Mouse (Mus musculus) B cell, adult (primary cell): ENCODE measurements around the gene Tedc1. TPM values are rescaled to one million over a fixed set of nuclear protein-coding genes. Genes with fewer than 3 reads are reported as not detected.

Source experiments
- total RNA-seq: library from RNA; stranded (reverse); gene quantifications from 4 replicates; pipeline ENCODE4 v1.2.4, GENCODE M21; 2023; ENCODE audit not compliant: inconsistent age

Tedc1 gene
- 17.0 to 25.8 TPM (median 24.1 TPM) in 4 replicates for total RNA-seq

DNA sequence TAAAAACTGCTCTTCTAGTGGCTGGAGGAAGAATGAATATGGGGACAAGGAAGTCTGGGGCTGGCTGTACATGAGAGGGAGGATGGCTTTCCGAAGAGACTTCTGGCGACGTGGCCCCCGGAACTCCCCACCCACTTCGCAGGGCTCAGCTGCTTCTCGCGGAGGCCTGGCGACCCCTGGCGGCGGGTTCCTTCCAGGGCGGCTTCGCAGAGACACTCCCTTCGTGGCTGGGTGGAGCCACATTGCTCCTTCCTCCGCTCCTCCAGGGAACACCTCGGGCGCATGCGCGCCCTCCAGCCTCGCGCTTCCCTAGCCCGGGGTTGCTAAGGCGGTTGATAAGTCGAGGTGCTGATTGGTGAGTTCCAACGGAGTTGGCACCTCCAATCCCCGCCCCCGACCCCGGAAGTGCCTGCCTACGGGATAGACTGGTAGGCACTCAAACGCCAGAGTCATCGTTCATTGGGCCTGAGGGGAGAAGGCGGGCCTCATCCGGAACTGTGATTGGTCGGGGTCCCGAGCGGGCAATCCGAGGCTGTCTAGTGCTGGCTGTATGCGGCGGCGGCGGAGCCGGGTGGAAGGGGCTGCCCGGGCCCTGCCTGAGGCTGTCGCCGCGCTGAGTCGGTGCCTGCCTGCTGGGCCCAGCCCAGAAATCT is at the start of gene Tedc1:
Tedc1 (plus strand) TSS at position 535 of the 653 bp plus-strand sequence.

DNA sequence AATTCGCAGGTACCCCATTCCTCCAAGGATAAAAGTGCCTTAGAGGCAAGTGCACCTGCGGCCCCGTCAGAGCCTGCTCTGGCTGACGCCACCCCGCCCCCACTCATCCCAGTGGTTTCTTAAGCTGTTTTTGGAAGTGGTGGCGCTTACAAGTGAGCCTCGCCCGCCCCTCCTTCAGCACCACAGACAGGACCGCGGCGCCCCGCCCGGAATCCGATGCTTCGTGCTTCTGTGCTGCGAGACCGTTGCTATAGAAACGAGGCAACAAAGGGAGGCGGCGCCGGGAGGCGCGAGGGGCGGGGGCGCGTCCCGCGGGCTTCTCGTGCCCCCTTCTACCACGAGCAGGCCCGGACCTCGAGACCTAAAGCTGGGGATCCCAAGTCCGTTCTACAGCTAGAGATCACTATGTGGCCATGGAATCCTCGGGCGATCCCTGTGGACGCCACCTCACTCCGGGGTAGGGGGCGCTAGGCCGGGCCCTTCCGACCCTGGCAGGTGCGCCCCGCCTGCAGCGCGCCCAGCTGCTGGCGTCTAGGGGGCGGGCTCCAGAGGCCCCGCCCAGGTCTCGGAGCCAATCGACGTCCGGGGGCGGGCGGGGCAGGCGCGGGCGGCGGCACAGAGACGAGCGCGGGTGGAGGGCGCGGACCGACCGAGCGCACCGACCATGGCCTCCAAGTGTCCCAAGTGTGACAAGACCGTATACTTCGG is 16.2 kb upstream of the Tedc1 start, which contains the start of gene Crip2:
Crip2 (plus strand) TSS at position 329 of the 708 bp plus-strand sequence.

DNA sequence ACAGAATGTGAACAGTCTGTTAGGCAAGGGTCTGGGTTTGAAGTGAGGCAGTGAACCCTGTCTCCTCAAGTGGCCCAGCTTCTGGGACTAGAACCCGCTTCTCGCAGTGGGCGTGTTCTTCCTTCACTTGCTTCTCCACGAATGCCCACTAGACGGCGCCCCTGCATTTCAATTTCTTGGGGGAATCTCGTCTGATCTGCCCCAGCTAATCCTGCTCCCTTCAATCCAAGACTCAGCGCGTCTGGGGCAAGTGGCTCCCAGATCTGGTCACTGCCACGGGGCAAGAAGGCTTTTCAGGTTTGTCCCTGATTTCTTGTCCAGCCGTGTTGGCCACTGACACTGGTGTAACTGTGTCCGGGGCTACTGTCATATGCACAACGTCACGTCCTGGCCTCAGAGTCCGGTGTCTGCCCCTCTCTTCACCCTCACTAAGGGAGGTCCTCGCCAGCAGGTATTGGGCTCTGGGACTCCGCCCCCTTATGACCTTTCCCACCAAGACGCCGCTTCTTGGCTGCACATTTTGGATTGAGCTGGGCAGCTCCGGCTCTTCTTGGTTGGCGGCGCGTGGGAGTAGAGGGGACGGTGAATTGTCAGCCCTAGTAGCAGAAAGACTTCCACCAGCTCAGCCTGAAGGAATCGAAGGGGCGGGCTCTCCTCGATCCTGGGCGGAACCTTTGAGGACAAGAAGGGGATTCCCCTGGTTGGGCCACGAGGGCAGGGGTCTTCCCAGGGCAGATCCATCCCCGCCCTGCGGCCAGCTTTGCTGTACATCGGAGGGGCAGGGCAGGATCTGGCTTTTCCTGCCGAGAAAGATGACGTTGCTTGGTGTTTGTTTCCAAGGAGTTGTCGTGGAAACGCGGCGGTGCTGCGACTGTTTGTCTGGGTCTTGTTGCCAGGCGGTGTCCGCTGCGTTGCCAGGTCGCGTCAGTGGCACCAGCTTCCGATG is 9.8 kb upstream of the Tedc1 start, which contains the start of gene Crip1:
Crip1 (plus strand) TSS at position 205 of the 946 bp plus-strand sequence.

DNA sequence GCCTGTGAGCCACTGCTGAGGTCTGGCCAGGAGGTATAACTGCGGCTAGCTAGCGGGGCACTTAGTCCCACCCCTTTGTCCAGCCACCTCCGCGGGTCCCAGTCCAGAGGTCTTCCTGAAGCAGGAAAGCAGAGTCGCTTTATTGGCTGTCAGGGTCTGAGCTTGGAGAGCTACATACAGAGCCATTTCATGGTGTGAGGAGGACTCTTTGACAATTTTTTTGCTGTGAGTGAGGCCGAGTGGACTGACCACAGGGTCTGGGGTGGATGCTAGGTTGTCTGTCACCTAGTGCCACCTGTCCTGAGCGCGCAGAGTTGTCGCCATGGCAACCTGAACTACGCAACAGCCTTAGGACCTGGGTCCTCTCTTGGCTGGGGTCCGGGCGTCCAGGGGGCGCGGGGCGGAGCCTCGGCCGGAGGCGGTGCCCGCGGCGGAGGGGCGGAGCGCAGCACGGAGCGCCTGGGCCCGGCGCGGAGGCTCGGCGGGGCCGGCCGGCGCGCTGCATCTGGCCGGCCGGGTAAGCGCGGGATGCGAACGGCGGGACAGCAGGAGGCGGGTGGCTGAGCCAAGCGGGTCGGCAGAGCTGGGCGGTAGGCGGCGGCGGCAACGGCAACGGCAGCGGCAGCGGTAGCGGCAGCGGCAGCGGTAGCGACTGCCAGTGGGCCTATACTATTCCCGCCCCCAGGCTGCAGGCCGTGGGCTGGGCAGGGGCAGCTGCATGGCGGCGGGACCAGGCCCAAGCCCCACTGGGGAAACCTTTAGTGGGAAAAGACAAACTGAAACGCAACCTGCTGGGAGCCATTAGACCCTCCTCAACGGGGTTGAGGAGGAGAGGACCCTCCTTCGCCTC is 29.4 kb downstream of the Tedc1 start, which contains the start of gene Tmem121:
Tmem121 (plus strand) TSS at position 489 of the 850 bp plus-strand sequence.

Other genes with a start within 250 kb of the Tedc1 start
- 1.1 to 4.3 TPM (median 2.5 TPM) in 4 replicates for gene Jag2, start 226.6 kb upstream of the Tedc1 start, total RNA-seq
- gene Nudt14, start 214.3 kb upstream of the Tedc1 start, total RNA-seq: 14.8 to 17.1 TPM (median 16.4 TPM) in 4 replicates
- 9.5 to 15.1 TPM (median 11.5 TPM) in 4 replicates for gene Btbd6, start 179.9 kb upstream of the Tedc1 start, total RNA-seq
- 148 to 156 TPM (median 152 TPM) in 4 replicates for gene Brf1, start 155.7 kb upstream of the Tedc1 start, total RNA-seq
- gene Pacs2, start 141.9 kb upstream of the Tedc1 start, total RNA-seq: 31.9 to 42.6 TPM (median 35.6 TPM) in 4 replicates
- 0.48 to 1.9 TPM (median 0.91 TPM) in 4 replicates for gene Tex22, start 81.9 kb upstream of the Tedc1 start, total RNA-seq
- gene Mta1, start 58.1 kb upstream of the Tedc1 start, total RNA-seq: 45.7 to 52.7 TPM (median 48.5 TPM) in 4 replicates
- 17.1 to 28.5 TPM (median 20.7 TPM) in 4 replicates for gene Crip2, start 16.2 kb upstream of the Tedc1 start, total RNA-seq
- 526 to 629 TPM (median 607 TPM) in 4 replicates for gene Crip1, start 10.1 kb upstream of the Tedc1 start, total RNA-seq
- gene Tmem121, start 29.5 kb downstream of the Tedc1 start, total RNA-seq: 5.1 to 6.3 TPM (median 6.2 TPM) in 4 replicates